8 mouse cellular contexts compared by ENCODE assay signal in the genomic region with DNA sequence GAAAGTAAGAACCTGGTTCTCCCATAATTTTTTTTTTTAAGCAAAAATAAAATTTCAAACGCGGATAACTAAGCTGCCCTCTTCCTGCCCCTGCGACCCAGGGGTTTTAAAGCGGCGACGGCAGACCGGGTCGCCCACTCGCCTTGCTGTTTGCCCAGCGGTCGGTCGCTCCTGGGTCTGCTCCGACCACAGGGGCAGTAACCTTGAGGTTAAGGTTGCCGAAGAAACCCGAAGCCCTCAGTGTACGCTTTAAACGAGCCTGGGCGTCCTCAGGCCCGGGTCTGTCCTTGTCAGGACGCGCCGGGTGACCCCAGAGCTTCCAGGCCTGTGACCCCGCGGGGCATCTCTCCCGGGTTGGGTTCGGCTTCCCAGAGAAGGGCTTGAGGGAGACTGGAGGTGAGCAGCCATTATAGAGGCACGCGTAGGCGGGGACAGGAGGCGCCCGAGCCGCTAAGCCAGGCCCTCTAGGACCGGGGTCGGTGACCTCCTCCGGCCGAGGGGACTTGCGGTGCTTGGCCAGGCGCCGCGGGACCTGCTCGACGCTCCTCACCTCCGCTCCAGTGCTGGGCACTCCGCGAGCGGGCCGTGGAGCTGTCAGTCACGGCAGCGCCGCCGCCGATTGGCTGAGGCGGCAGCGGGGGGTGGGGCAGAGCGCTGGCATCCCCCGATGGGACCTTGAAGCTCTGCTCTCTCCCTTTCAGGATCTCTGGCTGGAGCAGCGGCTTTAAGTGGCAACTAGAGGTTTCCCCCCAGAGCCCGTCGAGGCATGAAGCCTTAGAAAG.
DNase-seq lines count a peak whose midpoint lies in the region; ATAC-seq lines count a peak whose summit lies in the region.

No protein-coding gene starts in this region.

- peak overlapping the region; percentile 83 for H3K9ac ChIP-seq in heart, embryonic 14.5 days (ENCODE audit: low read length)
- peak overlapping the region; percentile 93 for H3K9ac ChIP-seq in liver, embryonic 13.5 days
- peak overlapping the region; percentile 47 for H3K9ac ChIP-seq in stomach, embryonic 14.5 days (replicated peaks; ENCODE audit: low read depth, low read length)

- H3K4me3 ChIP-seq in heart, embryonic 14.5 days (ENCODE audit: control insufficient read depth in 1 of 2, insufficient read depth in 1 of 2, low read depth in 1 of 2, low read length in 2 of 2) = peak overlapping the region; percentile 55 to 61
- peak overlapping the region; percentile 73 for H3K4me3 ChIP-seq in liver, embryonic 13.5 days (replicated peaks)
- peak overlapping the region; percentile 46 for H3K4me3 ChIP-seq in stomach, embryonic 14.5 days (ENCODE audit: low read depth, low read length)

- ATAC-seq in heart, embryonic 14.5 days (ENCODE audit: insufficient number of reproducible peaks, insufficient read depth, low FRiP score, low read depth) = peak; percentile 91
- ATAC-seq in liver, embryonic 13.5 days (ENCODE audit: low read depth) = peak; percentile 85
- ATAC-seq in stomach, embryonic 14.5 days (ENCODE audit: insufficient number of reproducible peaks, insufficient read depth, low FRiP score, low read depth) = peak; percentile 90

- H3K36me3 ChIP-seq in heart, embryonic 14.5 days (ENCODE audit: control insufficient read depth, insufficient read depth, low read length) = no peaks in the 10 kb centered on the region
- no peaks in the 10 kb centered on the region for H3K36me3 ChIP-seq in liver, embryonic 13.5 days
- H3K36me3 ChIP-seq in stomach, embryonic 14.5 days (ENCODE audit: control insufficient read depth, insufficient read depth, low read length) = no peaks in the 10 kb centered on the region

- peak; percentile 85 to 90 for DNase-seq in CD8-positive naive resting alpha-beta T cell, adult 2 months (ENCODE audit: low read depth in 2 of 2, low spot score in 2 of 2)
- peak; percentile 91 for DNase-seq in c-Kit-negative CD71-positive TER-119-positive erythroid progenitor cells, embryonic 14.5 days (ENCODE audit: low read depth, low spot score)
- DNase-seq in fibroblast of lung, adult 2 months (ENCODE audit: low read depth) = peak; percentile 75
- DNase-seq in kidney, postnatal 14 days = peak; percentile 96
- DNase-seq in liver, embryonic 13.5 days = peak; percentile 91
- DNase-seq in natural killer cell, adult 2 months (ENCODE audit: low spot score in 2 of 2) = peak; percentile 88 to 91

- H3K9me3 ChIP-seq in heart, embryonic 14.5 days (ENCODE audit: control insufficient read depth, low read length) = no peaks in the 10 kb centered on the region
- H3K9me3 ChIP-seq in liver, embryonic 13.5 days (replicated peaks) = no peaks in the 10 kb centered on the region
- H3K9me3 ChIP-seq in stomach, embryonic 14.5 days (ENCODE audit: control insufficient read depth, low read depth, low read length) = no peaks in the 10 kb centered on the region

- H3K27me3 ChIP-seq in heart, embryonic 14.5 days (ENCODE audit: control insufficient read depth, insufficient read depth, low read length) = no peaks in the 10 kb centered on the region
- no peaks in the 10 kb centered on the region for H3K27me3 ChIP-seq in liver, embryonic 13.5 days
- H3K27me3 ChIP-seq in stomach, embryonic 14.5 days (ENCODE audit: control insufficient read depth, insufficient read depth, low read length) = no peaks in the 10 kb centered on the region

- WGBS in heart, embryonic 14.5 days = under 1% methylated on average over 59 of the region's 59 CpGs
- under 1% methylated on average over 59 of the region's 59 CpGs for WGBS in liver, embryonic 13.5 days (ENCODE audit: insufficient replicate concordance)
- WGBS in stomach, embryonic 14.5 days = under 1% methylated on average over 59 of the region's 59 CpGs

- H3K4me2 ChIP-seq in heart, embryonic 14.5 days (ENCODE audit: low read length) = peak overlapping the region; percentile 90
- H3K4me2 ChIP-seq in liver, embryonic 13.5 days = peak overlapping the region; percentile 95
- peak overlapping the region; percentile 99 for H3K4me2 ChIP-seq in stomach, embryonic 14.5 days (replicated peaks; ENCODE audit: low read depth, low read length)

- H3K4me1 ChIP-seq in heart, embryonic 14.5 days (ENCODE audit: control insufficient read depth in 2 of 2, insufficient read depth in 2 of 2, low read length in 2 of 2) = peaks cover 32 to 74% of the 10 kb centered on the region in 2 experiments
- peaks cover 86% of the 10 kb centered on the region for H3K4me1 ChIP-seq in liver, embryonic 13.5 days (replicated peaks)
- H3K4me1 ChIP-seq in stomach, embryonic 14.5 days (ENCODE audit: control insufficient read depth, insufficient read depth, low read length) = peaks cover 49% of the 10 kb centered on the region

- H3K27ac ChIP-seq in heart, embryonic 14.5 days (replicated peaks in 1 of 2; ENCODE audit: control insufficient read depth in 1 of 2, insufficient read depth in 1 of 2, low read depth in 2 of 2, low read length in 2 of 2) = peak overlapping the region; percentile 71 to 82
- peak overlapping the region; percentile 97 for H3K27ac ChIP-seq in liver, embryonic 13.5 days
- H3K27ac ChIP-seq in stomach, embryonic 14.5 days (ENCODE audit: low read length) = peak overlapping the region; percentile 78; the same call in 1 of the 2 replicates

Comparison
In these comparisons a context has a peak if more than half of its experiments do, and no peak if none do; other contexts are left out.
1. Peak in every context shown above with its lines: DNase-seq, ATAC-seq, H3K4me3 ChIP-seq and H3K27ac ChIP-seq.